Mouse (Mus musculus) hindbrain, embryonic 11.5 days (tissue): ENCODE results near the gene Vezf1. TPM values are rescaled to one million over a fixed set of nuclear protein-coding genes. Genes with fewer than 3 reads are reported as not detected.

Experiments
- ATAC-seq: fragments of 200-750 bp; cut with Nextera tagmentation; 2 replicates; pipeline ENCODE4 v1.8.0; 2017; ENCODE audit warnings: mild to moderate bottlenecking, moderate TSS enrichment, moderate library complexity; ENCODE audit not compliant: low FRiP score
- DNase-seq: peaks from one replicate; pipeline ENCODE4 v3.0.0-alpha.2; 2015; ENCODE audit warnings: low spot score
- H3K27ac ChIP-seq: fragments of 300-500 bp; sonication (generic); 2 replicates; pipeline ENCODE4 v1.5.1; 2014; ENCODE audit warnings: mild to moderate bottlenecking, low read depth, low read length
- H3K27me3 ChIP-seq: fragments of 300-500 bp; sonication (generic); 2 replicates; pipeline ENCODE4 v1.6.1; 2014; ENCODE audit warnings: mild to moderate bottlenecking, low read length, moderate library complexity, mixed read lengths; ENCODE audit not compliant: control insufficient read depth, insufficient read depth
- H3K36me3 ChIP-seq: fragments of 300-500 bp; sonication (generic); 2 replicates; pipeline ENCODE4 v1.6.1; 2014; ENCODE audit warnings: mild to moderate bottlenecking, low read length, moderate library complexity, mixed read lengths; ENCODE audit not compliant: control insufficient read depth, insufficient read depth
- H3K4me1 ChIP-seq: fragments of 300-500 bp; sonication (generic); replicated peaks from 2 replicates; pipeline ENCODE4 v1.6.1; 2014; ENCODE audit warnings: low read length, mixed read lengths; ENCODE audit not compliant: control insufficient read depth, insufficient read depth
- H3K4me2 ChIP-seq: fragments of 300-500 bp; sonication (generic); replicated peaks from 2 replicates; pipeline ENCODE4 v1.6.1; 2014; ENCODE audit warnings: mild to moderate bottlenecking, low read depth, low read length
- H3K4me3 ChIP-seq: fragments of 300-500 bp; sonication (generic); 2 replicates; pipeline ENCODE4 v1.5.1; 2014; ENCODE audit warnings: low read depth, low read length
- H3K9ac ChIP-seq: fragments of 300-500 bp; sonication (generic); 2 replicates; pipeline ENCODE4 v1.6.1; 2014; ENCODE audit warnings: low read depth, low read length
- H3K9me3 ChIP-seq: fragments of 300-500 bp; sonication (generic); 2 replicates; pipeline ENCODE4 v1.6.1; 2016; ENCODE audit warnings: low read length; ENCODE audit not compliant: control insufficient read depth
- WGBS: fragments of 180-500 bp; shearing (Covaris S2); extraction: QIAGEN DNeasy Blood & Tissue Kit; methylation state at CpG from one replicate; pipeline ENCODE4 v1.1.7; 2014; 5-methylcytosine and 5-hydroxymethylcytosine counted together
- polyA plus RNA-seq: library from polyadenylated mRNA; unstranded; fragments of >200 nt; fragmentation: Nextera tagmentation; extraction: Ambion mirVana; gene quantifications from 2 replicates; pipeline ENCODE4 v1.2.1, GENCODE M21; 2014

The Vezf1 gene
- 77.7 and 80.7 TPM in 2 replicates for polyA plus RNA-seq

GRCm38 (mm10) chr11:88067586-88068410 is at the start of gene Vezf1:
Gene Vezf1 (plus strand): TSS chr11:88068279.
- H3K27ac ChIP-seq = peak within 1 kb of the TSS; percentile 99
- no peaks in the 10 kb centered on the region for H3K27me3 ChIP-seq
- 0% methylated on average over 17 of the region's 81 CpGs for WGBS
- peak within 1 kb of the TSS; percentile 66 for H3K4me2 ChIP-seq
- H3K9me3 ChIP-seq = no peaks in the 10 kb centered on the region
- H3K9ac ChIP-seq = peak within 1 kb of the TSS; percentile 100
- no peaks in the 10 kb centered on the region for H3K36me3 ChIP-seq
- DNase-seq (peak; percentile 86), ATAC-seq (peak; percentile 85)
- H3K4me1 ChIP-seq = 0 out of 2 replicates have a peak, but pooled peaks cover 6% of the 10 kb centered on the region
- peak within 1 kb of the TSS; percentile 97 for H3K4me3 ChIP-seq

- Histone ChIP-seq H3K9ac (no peak overlapping the region), H3K27me3 (no peaks in the 10 kb centered on the region), H3K9me3 (no peaks in the 10 kb centered on the region), H3K36me3 (no peaks in the 10 kb centered on the region), H3K27ac (no peak overlapping the region), H3K4me1 (peaks cover 5% of the 10 kb centered on the region; the same call in 1 of the 2 replicates), H3K4me2 (no peak overlapping the region), H3K4me3 (no peak overlapping the region)
- WGBS = 82% methylated on average over 2 of the region's 2 CpGs
- DNase-seq = no peak
- no peak for ATAC-seq
Observed at GRCm38 (mm10) chr11:88023933-88024332, 44.1 kb upstream of the Vezf1 start.

- Histone ChIP-seq H3K27ac (no peak overlapping the region), H3K4me2 (no peak overlapping the region)
- no peak for ATAC-seq
Observed at GRCm38 (mm10) chr11:88027391-88028035, 40.6 kb upstream of the Vezf1 start.

GRCm38 (mm10) chr11:88028193-88028684 is 39.8 kb upstream of the Vezf1 start:
- H3K27ac ChIP-seq = no peak overlapping the region
- no peaks in the 10 kb centered on the region for H3K36me3 ChIP-seq
- ATAC-seq (no peak), DNase-seq (peak; percentile 25)
- H3K4me2 ChIP-seq = no peak overlapping the region
- no peak overlapping the region for H3K9ac ChIP-seq
- no peak overlapping the region for H3K4me3 ChIP-seq
- no peaks in the 10 kb centered on the region for H3K9me3 ChIP-seq
- 11% methylated on average over 16 of the region's 16 CpGs for WGBS
- H3K27me3 ChIP-seq = no peaks in the 10 kb centered on the region
- H3K4me1 ChIP-seq = peaks cover 5% of the 10 kb centered on the region; the same call in 1 of the 2 replicates

More at GRCm38 (mm10) chr11:88027391-88028035, 40.6 kb upstream of the Vezf1 start:
- peak; percentile 35 for DNase-seq
- WGBS = 49% methylated on average over 9 of the region's 9 CpGs
- no peaks in the 10 kb centered on the region for H3K36me3 ChIP-seq
- no peaks in the 10 kb centered on the region for H3K9me3 ChIP-seq
- peaks cover 5% of the 10 kb centered on the region; the same call in 1 of the 2 replicates for H3K4me1 ChIP-seq
- H3K4me3 ChIP-seq = no peak overlapping the region
- no peak overlapping the region for H3K9ac ChIP-seq
- H3K27me3 ChIP-seq = no peaks in the 10 kb centered on the region

- no peak overlapping the region for H3K9ac ChIP-seq
- H3K27ac ChIP-seq = no peak overlapping the region
- 85% methylated on average over 7 of the region's 7 CpGs for WGBS
- H3K4me1 ChIP-seq = peaks cover 5% of the 10 kb centered on the region; the same call in 1 of the 2 replicates
- ATAC-seq (no peak), DNase-seq (no peak)
- no peaks in the 10 kb centered on the region for H3K9me3 ChIP-seq
- no peaks in the 10 kb centered on the region for H3K27me3 ChIP-seq
- no peaks in the 10 kb centered on the region for H3K36me3 ChIP-seq
- no peak overlapping the region for H3K4me2 ChIP-seq
- no peak overlapping the region for H3K4me3 ChIP-seq
Observed at GRCm38 (mm10) chr11:88030219-88030618, 37.9 kb upstream of the Vezf1 start.

- no peaks in the 10 kb centered on the region for H3K36me3 ChIP-seq
- H3K9me3 ChIP-seq = no peaks in the 10 kb centered on the region
- H3K4me1 ChIP-seq = peaks cover 5% of the 10 kb centered on the region; the same call in 1 of the 2 replicates
- WGBS = 88% methylated on average over 2 of the region's 2 CpGs
- H3K4me2 ChIP-seq = no peak overlapping the region
- DNase-seq (no peak), ATAC-seq (no peak)
- no peaks in the 10 kb centered on the region for H3K27me3 ChIP-seq
- H3K9ac ChIP-seq = no peak overlapping the region
- H3K4me3 ChIP-seq = no peak overlapping the region
- no peak overlapping the region for H3K27ac ChIP-seq
Observed at GRCm38 (mm10) chr11:88030836-88031235, 37.2 kb upstream of the Vezf1 start.

GRCm38 (mm10) chr11:88031753-88032152 is 36.3 kb upstream of the Vezf1 start:
- DNase-seq (no peak), ATAC-seq (no peak)
- Histone ChIP-seq H3K4me3 (no peak overlapping the region), H3K27me3 (no peaks in the 10 kb centered on the region), H3K36me3 (no peaks in the 10 kb centered on the region), H3K9ac (no peak overlapping the region), H3K9me3 (no peaks in the 10 kb centered on the region), H3K4me2 (no peak overlapping the region), H3K4me1 (peaks cover 5% of the 10 kb centered on the region; the same call in 1 of the 2 replicates), H3K27ac (no peak overlapping the region)
- WGBS = 95% methylated on average over 5 of the region's 5 CpGs

GRCm38 (mm10) chr11:88035970-88036369 is 32.1 kb upstream of the Vezf1 start:
- Histone ChIP-seq H3K9me3 (no peaks in the 10 kb centered on the region), H3K4me2 (no peak overlapping the region), H3K27me3 (no peaks in the 10 kb centered on the region), H3K9ac (no peak overlapping the region), H3K4me3 (no peak overlapping the region), H3K27ac (no peak overlapping the region), H3K36me3 (no peaks in the 10 kb centered on the region), H3K4me1 (no peaks in the 10 kb centered on the region)
- WGBS = 61% methylated on average over 7 of the region's 7 CpGs
- ATAC-seq (no peak), DNase-seq (no peak)
